Mouse (Mus musculus) lung, adult 2 months (tissue): ENCODE data around the gene Syt17.

Experiments
- CTCF ChIP-seq: fragments of 200-500 bp; IDR thresholded peaks from 2 replicates; pipeline ENCODE4 v1.5.1; 2011; ENCODE audit warnings: mild to moderate bottlenecking, low read length, control low read depth; ENCODE audit not compliant: insufficient read depth
- POLR2A ChIP-seq: fragments of 200-500 bp; IDR thresholded peaks from 2 replicates; pipeline ENCODE4 v1.6.1; 2011; ENCODE audit warnings: low read depth, mild to moderate bottlenecking, control low read depth, low read length, borderline replicate concordance; ENCODE audit errors: extremely low read depth

GRCm38 (mm10) chr7:118399764-118400163 is 48.3 kb downstream of the Syt17 start:
- TF ChIP-seq CTCF (no peak), POLR2A (no peak)
